In the genomic region with DNA sequence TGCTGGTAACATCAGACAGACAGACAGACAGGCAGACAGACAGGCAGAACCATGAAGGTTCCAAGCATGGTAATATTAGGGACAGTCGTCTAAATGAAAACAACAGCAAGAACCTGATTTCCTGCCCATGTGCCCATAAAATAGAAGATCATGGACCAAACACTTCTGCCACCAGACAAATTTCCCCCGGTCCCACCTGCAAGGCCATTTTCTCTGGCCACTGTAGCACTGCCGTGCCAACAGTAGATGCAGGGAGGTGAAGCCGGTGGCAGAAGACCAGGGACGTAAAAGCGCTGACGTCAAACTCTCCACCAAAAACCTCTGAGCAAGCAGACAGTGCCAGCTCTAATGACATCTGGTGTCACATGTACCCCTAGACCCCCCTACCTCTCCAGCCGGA, we compare ENCODE assay signal across 11 mouse cellular contexts. TPM values are rescaled to one million over a fixed set of nuclear protein-coding genes. Genes with fewer than 3 reads are reported as not detected.
DNase-seq lines count a peak whose midpoint lies in the region; ATAC-seq lines count a peak whose summit lies in the region.
"Had no signal": no experiment of that assay in that cellular context is flagged by ENCODE, and none has a peak within 500 bp of the region (broad histone marks: within the 10 kb centered on the region; RNA-seq: fewer than 3 reads in every experiment).

No protein-coding gene starts in this region.

- DNase-seq in neural tube, embryonic 11.5 days (ENCODE audit: low spot score) = no peak
- DNase-seq in neural tube, embryonic 10.5 days (ENCODE audit: extremely low spot score, low spot score) = no peak
- DNase-seq in forebrain, embryonic 14.5 days (ENCODE audit: low spot score) = no peak
- peak; percentile 72 for DNase-seq in midbrain, embryonic 11.5 days (ENCODE audit: low spot score, missing footprints)
- DNase-seq in right cerebral cortex, postnatal 10 days (ENCODE audit: low spot score in 2 of 2) = no peak
- no peak for DNase-seq in kidney, adult 18-20 months
- no peak for DNase-seq in embryo, embryonic 11 days
- DNase-seq in c-Kit-positive CD71-positive TER-119-positive erythroid progenitor cells, embryonic 14.5 days (ENCODE audit: low spot score) = no peak
- DNase-seq: right cerebral cortex, adult 18-20 months; thymus, postnatal 36 days had no signal

- no peaks in the 10 kb centered on the region for H3K36me3 ChIP-seq in neural tube, embryonic 11.5 days (ENCODE audit: control insufficient read depth, insufficient read depth, low read length)
- H3K36me3 ChIP-seq in forebrain, embryonic 14.5 days (ENCODE audit: control insufficient read depth, insufficient read depth, low read length) = no peaks in the 10 kb centered on the region
- no peaks in the 10 kb centered on the region for H3K36me3 ChIP-seq in midbrain, embryonic 11.5 days (ENCODE audit: control insufficient read depth, insufficient read depth, low read length)
- H3K36me3 ChIP-seq: limb, embryonic 12.5 days had no signal

- peak overlapping the region; percentile 81 for H3K4me2 ChIP-seq in neural tube, embryonic 11.5 days (ENCODE audit: low read depth)
- peak overlapping the region; percentile 86 for H3K4me2 ChIP-seq in forebrain, embryonic 14.5 days (ENCODE audit: low read length)
- H3K4me2 ChIP-seq in midbrain, embryonic 11.5 days = peak overlapping the region; percentile 81
- H3K4me2 ChIP-seq: limb, embryonic 12.5 days had no signal

- no peaks in the 10 kb centered on the region; the same call in 1 of the 2 replicates for H3K27me3 ChIP-seq in neural tube, embryonic 11.5 days (ENCODE audit: control insufficient read depth, insufficient read depth, low read length)
- H3K27me3 ChIP-seq in forebrain, embryonic 14.5 days (replicated peaks; ENCODE audit: control insufficient read depth, insufficient read depth, low read length) = no peaks in the 10 kb centered on the region
- no peaks in the 10 kb centered on the region for H3K27me3 ChIP-seq in midbrain, embryonic 11.5 days (ENCODE audit: control insufficient read depth, insufficient read depth, low read length)

- no peak for ATAC-seq in neural tube, embryonic 11.5 days (ENCODE audit: insufficient read depth, low FRiP score, low TSS enrichment)
- no peak for ATAC-seq in forebrain, embryonic 14.5 days
- no peak for ATAC-seq in midbrain, embryonic 11.5 days (ENCODE audit: low FRiP score)

- H3K4me3 ChIP-seq in neural tube, embryonic 11.5 days (ENCODE audit: low read depth, low read length) = peak overlapping the region; percentile 55
- peak overlapping the region; percentile 53 for H3K4me3 ChIP-seq in forebrain, embryonic 14.5 days (ENCODE audit: low read depth, low read length)
- H3K4me3 ChIP-seq in midbrain, embryonic 11.5 days (ENCODE audit: low read depth, low read length) = peak overlapping the region; percentile 64
- H3K4me3 ChIP-seq: limb, embryonic 12.5 days had no signal

- no peaks in the 10 kb centered on the region for H3K9me3 ChIP-seq in neural tube, embryonic 11.5 days (ENCODE audit: control insufficient read depth, low read length)
- no peaks in the 10 kb centered on the region for H3K9me3 ChIP-seq in forebrain, embryonic 14.5 days (replicated peaks; ENCODE audit: control insufficient read depth, low read length)
- no peaks in the 10 kb centered on the region for H3K9me3 ChIP-seq in midbrain, embryonic 11.5 days (ENCODE audit: control insufficient read depth, low read length)
- H3K9me3 ChIP-seq: limb, embryonic 12.5 days had no signal

- 62% methylated on average over 8 of the region's 8 CpGs for WGBS in neural tube, embryonic 11.5 days
- WGBS in forebrain, embryonic 14.5 days = 45% methylated on average over 8 of the region's 8 CpGs
- 62% methylated on average over 8 of the region's 8 CpGs for WGBS in midbrain, embryonic 11.5 days

- peak overlapping the region; percentile 76 for H3K9ac ChIP-seq in neural tube, embryonic 11.5 days (ENCODE audit: low read length)
- H3K9ac ChIP-seq in forebrain, embryonic 14.5 days (ENCODE audit: low read length) = peak overlapping the region; percentile 88
- H3K9ac ChIP-seq in midbrain, embryonic 11.5 days (ENCODE audit: low read length) = peak overlapping the region; percentile 84
- H3K9ac ChIP-seq: limb, embryonic 12.5 days had no signal

- no peak overlapping the region for H3K27ac ChIP-seq in neural tube, embryonic 11.5 days (ENCODE audit: low read depth, low read length)
- no peak overlapping the region; the same call in 1 of the 2 replicates for H3K27ac ChIP-seq in forebrain, embryonic 14.5 days (ENCODE audit: low read depth, low read length)
- no peak overlapping the region for H3K27ac ChIP-seq in midbrain, embryonic 11.5 days (ENCODE audit: low read depth, low read length)
- H3K27ac ChIP-seq: limb, embryonic 12.5 days had no signal

- peaks cover 12% of the 10 kb centered on the region for H3K4me1 ChIP-seq in neural tube, embryonic 11.5 days (ENCODE audit: control insufficient read depth, insufficient read depth, low read length)
- peaks cover 27% of the 10 kb centered on the region for H3K4me1 ChIP-seq in forebrain, embryonic 14.5 days (ENCODE audit: control insufficient read depth, insufficient read depth, low read length)
- peaks cover 35% of the 10 kb centered on the region for H3K4me1 ChIP-seq in midbrain, embryonic 11.5 days (ENCODE audit: control insufficient read depth, insufficient read depth, low read length)

RNA-seq across cellular contexts. Expression of a gene that starts 2.0 kb away (rescaled TPM):
- polyA plus RNA-seq in neural tube, embryonic 11.5 days (2014; fragmentation: Nextera tagmentation; extraction: Ambion mirVana) = 18.1 and 20.7 TPM in 2 replicates
- 20.0 and 28.8 TPM in 2 replicates for polyA plus RNA-seq in forebrain, embryonic 14.5 days (2014; fragmentation: Nextera tagmentation; extraction: Ambion mirVana)
- polyA plus RNA-seq in midbrain, embryonic 11.5 days (2014; fragmentation: Nextera tagmentation; extraction: Ambion mirVana) = 17.3 and 17.4 TPM in 2 replicates
